In the genomic region with DNA sequence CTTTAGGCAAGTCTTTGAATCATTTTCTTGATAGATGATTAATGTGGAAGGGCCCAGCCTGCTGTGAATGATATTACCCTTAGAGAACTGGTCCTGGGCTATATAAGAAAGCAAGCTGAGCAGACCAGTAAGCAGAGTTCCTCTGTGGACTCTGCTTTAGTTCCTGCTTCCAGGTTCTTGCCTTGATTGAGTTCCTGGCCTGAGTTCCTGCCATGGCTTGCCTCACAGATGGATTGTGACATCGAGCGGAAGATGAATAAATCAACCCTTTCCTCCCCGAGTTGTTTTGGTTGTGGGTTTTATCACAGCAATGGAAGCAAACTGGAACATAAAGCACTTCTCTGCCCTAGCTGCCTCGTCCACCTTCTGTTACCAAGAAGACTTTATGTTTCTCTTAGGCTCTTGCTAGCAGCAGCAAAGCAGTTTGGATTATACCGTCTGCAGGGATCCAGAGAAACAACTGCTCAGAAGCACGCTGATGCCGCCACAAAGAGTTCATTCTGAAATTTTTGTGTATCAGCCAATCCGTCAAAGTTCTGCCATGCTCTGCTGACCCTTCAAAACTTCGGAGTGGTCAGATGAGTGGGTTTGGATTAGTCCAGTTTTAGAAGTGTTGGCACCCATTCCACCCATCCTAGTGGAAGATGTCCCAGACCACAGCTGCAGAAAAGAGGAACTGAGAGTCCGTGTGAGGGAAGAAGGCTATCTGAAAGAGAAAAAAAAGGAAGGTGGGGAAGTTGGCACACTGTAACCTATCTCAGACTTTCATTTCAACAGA, we compare ENCODE assay signal across 13 mouse cellular contexts. TPM values are rescaled to one million over a fixed set of nuclear protein-coding genes. Genes with fewer than 3 reads are reported as not detected.
DNase-seq lines count a peak whose midpoint lies in the region; ATAC-seq and TF ChIP-seq lines count a peak whose summit lies in the region.
"Had no signal": no experiment of that assay in that cellular context is flagged by ENCODE, and none has a peak within 500 bp of the region (broad histone marks: within the 10 kb centered on the region; RNA-seq: fewer than 3 reads in every experiment).

No protein-coding gene starts in this region.

- 50% methylated on average over 10 of the region's 10 CpGs for WGBS in kidney, adult 2 months
- 74% methylated on average over 10 of the region's 10 CpGs for WGBS in hindbrain, embryonic 16.5 days

- ATAC-seq in hindbrain, embryonic 16.5 days: no peak

- no peak overlapping the region for H3K27ac ChIP-seq in kidney, adult 2 months (ENCODE audit: insufficient read depth, low read depth, low read length)
- H3K27ac ChIP-seq in hindbrain, embryonic 16.5 days (ENCODE audit: low read depth, low read length): no peak overlapping the region
- H3K27ac ChIP-seq: forebrain, embryonic 10.5 days had no signal

- H3K9ac ChIP-seq in hindbrain, embryonic 16.5 days (ENCODE audit: low read depth, low read length): no peak overlapping the region

- DNase-seq in kidney, adult 2 months: peak; percentile 20
- DNase-seq in kidney, postnatal 10 days: no peak
- peak; percentile 58 for DNase-seq in B cell, adult 2 months
- peak; percentile 40 for DNase-seq in brain, adult 2 months (ENCODE audit: low read depth, low spot score)
- peak; percentile 51 for DNase-seq in lung, postnatal 36 days
- no peak for DNase-seq in cerebellum, postnatal 36 days
- DNase-seq in frontal cortex, postnatal 14 days (ENCODE audit: low spot score in 2 of 2): no peak
- DNase-seq: adrenal gland, adult 8-10 months; kidney, postnatal 25 days; right cerebral cortex, adult 18-20 months had no signal

- H3K27me3 ChIP-seq in kidney, adult 2 months (replicated peaks; ENCODE audit: control insufficient read depth, insufficient read depth, low read length): no peaks in the 10 kb centered on the region
- no peaks in the 10 kb centered on the region for H3K27me3 ChIP-seq in hindbrain, embryonic 16.5 days (replicated peaks; ENCODE audit: control insufficient read depth, insufficient read depth, low read length)

- no peak overlapping the region for H3K4me2 ChIP-seq in hindbrain, embryonic 16.5 days (ENCODE audit: low read length)

- no peaks in the 10 kb centered on the region for H3K36me3 ChIP-seq in kidney, adult 2 months (ENCODE audit: control insufficient read depth, insufficient read depth, low read length)
- no peaks in the 10 kb centered on the region for H3K36me3 ChIP-seq in hindbrain, embryonic 16.5 days (ENCODE audit: control insufficient read depth, insufficient read depth, low read length)
- H3K36me3 ChIP-seq: forebrain, embryonic 10.5 days had no signal

- TF ChIP-seq CTCF in kidney, adult 2 months (conservative IDR thresholded peaks at IDR 0.05; ENCODE audit: insufficient read depth, insufficient read length, low read depth, low read length): no peak

- H3K9me3 ChIP-seq in hindbrain, embryonic 16.5 days (ENCODE audit: control insufficient read depth, low read length): no peaks in the 10 kb centered on the region

- no peak for TF ChIP-seq POLR2A in kidney, adult 2 months (IDR thresholded peaks at IDR 0.05; ENCODE audit: low read depth, low read length)

- H3K4me1 ChIP-seq in kidney, adult 2 months (ENCODE audit: control insufficient read depth, insufficient read depth, low read length): no peaks in the 10 kb centered on the region
- H3K4me1 ChIP-seq in hindbrain, embryonic 16.5 days (ENCODE audit: control insufficient read depth, insufficient read depth, low read depth, low read length): no peaks in the 10 kb centered on the region
- H3K4me1 ChIP-seq: forebrain, embryonic 10.5 days had no signal

- H3K4me3 ChIP-seq in kidney, adult 2 months (ENCODE audit: insufficient read depth, low read depth, low read length): no peak overlapping the region
- H3K4me3 ChIP-seq in hindbrain, embryonic 16.5 days (ENCODE audit: low read length): no peak overlapping the region
- H3K4me3 ChIP-seq: forebrain, embryonic 10.5 days; myocyte had no signal

RNA-seq across cellular contexts. Expression of a gene that starts 30.6 kb away (rescaled TPM):
- polyA plus RNA-seq in kidney, adult 2 months (2012; rRNA removed): 1.5 and 1.6 TPM in 2 replicates
- polyA plus RNA-seq in hindbrain, embryonic 16.5 days (2015; fragmentation: Nextera tagmentation; extraction: Ambion mirVana): 24.1 and 24.4 TPM in 2 replicates

Comparison
In these comparisons a context has a peak if more than half of its experiments do, and no peak if none do; other contexts are left out.
1. DNase-seq: peak in kidney, adult 2 months (single experiment), B cell, adult 2 months (2 of 2), brain, adult 2 months (single experiment) and lung, postnatal 36 days (single experiment); none in kidney, postnatal 10 days (single experiment), cerebellum, postnatal 36 days (0 of 2) and frontal cortex, postnatal 14 days (0 of 2).